Mouse (Mus musculus) hindbrain, embryonic 13.5 days (tissue): ENCODE data around the gene Ifna13. TPM values are rescaled to one million over a fixed set of nuclear protein-coding genes. Genes with fewer than 3 reads are reported as not detected.

Experiments
- ATAC-seq: fragments of 200-750 bp; cut with Nextera tagmentation; 2 replicates; pipeline ENCODE4 v1.8.0; 2017; ENCODE audit warnings: moderate TSS enrichment; ENCODE audit not compliant: low FRiP score
- H3K27ac ChIP-seq: fragments of 300-500 bp; sonication (generic); 2 replicates; pipeline ENCODE4 v1.5.1; 2015; ENCODE audit warnings: inconsistent platforms, mild to moderate bottlenecking, moderate library complexity
- H3K27me3 ChIP-seq: fragments of 300-500 bp; sonication (generic); 2 replicates; pipeline ENCODE4 v1.6.1; 2015; ENCODE audit warnings: mild to moderate bottlenecking, inconsistent platforms
- H3K36me3 ChIP-seq: fragments of 300-500 bp; sonication (generic); 2 replicates; pipeline ENCODE4 v1.6.1; 2015; ENCODE audit warnings: mild to moderate bottlenecking, inconsistent platforms
- H3K4me1 ChIP-seq: fragments of 300-500 bp; sonication (generic); replicated peaks from 2 replicates; pipeline ENCODE4 v1.6.1; 2015; ENCODE audit warnings: inconsistent platforms
- H3K4me2 ChIP-seq: fragments of 300-500 bp; sonication (generic); 2 replicates; pipeline ENCODE4 v1.6.1; 2015; ENCODE audit warnings: inconsistent platforms, mild to moderate bottlenecking, moderate library complexity
- H3K4me3 ChIP-seq: fragments of 300-500 bp; sonication (generic); 2 replicates; pipeline ENCODE4 v1.5.1; 2015; ENCODE audit warnings: mild to moderate bottlenecking, inconsistent platforms
- H3K9ac ChIP-seq: fragments of 300-500 bp; sonication (generic); 2 replicates; pipeline ENCODE4 v1.6.1; 2015; ENCODE audit warnings: mild to moderate bottlenecking, inconsistent platforms
- H3K9me3 ChIP-seq: fragments of 300-500 bp; sonication (generic); 2 replicates; pipeline ENCODE4 v1.6.1; 2016; ENCODE audit warnings: inconsistent platforms
- WGBS: fragments of 180-500 bp; shearing (Covaris S2); methylation state at CpG from one replicate; pipeline ENCODE4 v1.1.7; 2015; 5-methylcytosine and 5-hydroxymethylcytosine counted together
- polyA plus RNA-seq: library from polyadenylated mRNA; unstranded; fragments of >200 nt; fragmentation: Nextera tagmentation; extraction: Ambion mirVana; gene quantifications from 2 replicates; pipeline ENCODE4 v1.2.1, GENCODE M21; 2015

Gene Ifna13
- polyA plus RNA-seq: not detected in 2 replicates

DNA sequence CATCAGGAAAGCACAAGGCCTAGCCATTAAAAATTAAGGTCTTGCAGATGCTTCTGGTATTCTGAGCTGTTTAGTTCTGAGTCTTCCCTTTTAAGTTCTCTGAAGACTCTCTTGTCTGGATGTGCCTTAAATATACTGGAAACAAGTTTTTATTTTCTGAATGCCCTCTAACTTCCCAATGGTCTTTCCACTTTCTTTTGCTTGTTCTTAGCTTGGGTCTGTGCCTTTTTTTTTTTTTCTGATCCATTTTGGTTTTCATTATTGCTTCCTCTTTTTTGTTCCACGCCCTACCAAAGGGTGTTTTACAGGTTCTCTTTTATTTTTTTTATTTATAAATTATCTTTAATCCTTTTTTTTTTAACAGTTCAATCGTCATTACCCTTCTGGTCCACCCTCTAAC, at the start of gene Ifna13:
Ifna13 (minus strand) TSS at position 101 of the 400 bp plus-strand sequence.
- no peak for ATAC-seq
- Histone ChIP-seq H3K9ac (no peak within 1 kb of the TSS), H3K27ac (no peak within 1 kb of the TSS), H3K27me3 (no peaks in the 10 kb centered on the region), H3K4me3 (no peak within 1 kb of the TSS), H3K9me3 (no peaks in the 10 kb centered on the region), H3K36me3 (no peaks in the 10 kb centered on the region), H3K4me1 (no peaks in the 10 kb centered on the region), H3K4me2 (no peak within 1 kb of the TSS)
- 67% methylated on average over 2 of the region's 2 CpGs for WGBS

DNA sequence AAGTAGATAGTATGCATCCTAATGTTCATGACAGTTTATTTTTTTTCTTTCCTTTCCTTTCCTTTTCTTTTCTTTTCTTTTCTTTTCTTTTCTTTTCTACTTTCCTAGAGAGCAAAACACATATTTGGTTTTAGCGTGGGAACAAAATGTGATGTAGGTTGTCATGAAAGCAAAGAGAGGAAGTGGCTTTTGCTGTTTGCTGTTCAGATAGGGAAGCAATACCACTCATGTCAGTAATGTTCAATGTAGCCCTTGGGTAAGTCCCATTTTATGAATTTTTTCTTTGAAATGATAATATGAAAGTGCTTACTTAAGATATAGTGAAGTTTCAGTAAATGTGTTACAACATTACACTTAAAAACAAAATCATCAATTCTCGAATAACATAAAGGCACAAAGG, 49.1 kb upstream of the Ifna13 start:
- 91% methylated on average over 2 of the region's 2 CpGs for WGBS
- H3K9me3 ChIP-seq: no peaks in the 10 kb centered on the region
- 0 out of 2 replicates have a peak, but pooled peaks cover 4% of the 10 kb centered on the region for H3K27me3 ChIP-seq
- H3K27ac ChIP-seq: no peak overlapping the region
- no peak overlapping the region for H3K4me3 ChIP-seq
- no peak overlapping the region for H3K9ac ChIP-seq
- no peaks in the 10 kb centered on the region for H3K36me3 ChIP-seq
- H3K4me1 ChIP-seq: no peaks in the 10 kb centered on the region
- H3K4me2 ChIP-seq: no peak overlapping the region
- ATAC-seq: no peak

DNA sequence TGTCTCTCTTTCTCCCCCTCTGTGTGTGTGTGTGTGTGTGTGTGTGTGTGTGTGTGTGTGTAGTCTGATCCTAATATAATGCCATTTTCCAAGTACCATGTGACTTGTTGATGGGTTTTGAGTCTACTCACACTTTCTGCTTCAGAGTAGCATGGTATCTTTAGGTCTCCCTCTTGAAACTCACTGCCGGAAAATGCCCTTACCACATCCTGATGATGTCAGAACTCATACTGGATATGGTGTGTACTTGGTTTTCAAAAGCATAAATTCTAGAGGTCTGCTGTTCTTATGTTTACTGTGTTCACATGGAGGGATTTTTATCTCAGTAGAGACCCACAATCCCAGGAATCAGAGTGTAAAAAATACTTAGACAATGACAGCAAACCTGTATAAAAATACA, 48.3 kb upstream of the Ifna13 start:
- Histone ChIP-seq H3K9ac (no peak overlapping the region), H3K36me3 (no peaks in the 10 kb centered on the region), H3K27ac (no peak overlapping the region), H3K4me2 (no peak overlapping the region), H3K9me3 (no peaks in the 10 kb centered on the region), H3K4me1 (no peaks in the 10 kb centered on the region), H3K27me3 (0 out of 2 replicates have a peak, but pooled peaks cover 4% of the 10 kb centered on the region), H3K4me3 (no peak overlapping the region)
- WGBS: 100% methylated on average over 1 of the region's 1 CpGs
- ATAC-seq: no peak

DNA sequence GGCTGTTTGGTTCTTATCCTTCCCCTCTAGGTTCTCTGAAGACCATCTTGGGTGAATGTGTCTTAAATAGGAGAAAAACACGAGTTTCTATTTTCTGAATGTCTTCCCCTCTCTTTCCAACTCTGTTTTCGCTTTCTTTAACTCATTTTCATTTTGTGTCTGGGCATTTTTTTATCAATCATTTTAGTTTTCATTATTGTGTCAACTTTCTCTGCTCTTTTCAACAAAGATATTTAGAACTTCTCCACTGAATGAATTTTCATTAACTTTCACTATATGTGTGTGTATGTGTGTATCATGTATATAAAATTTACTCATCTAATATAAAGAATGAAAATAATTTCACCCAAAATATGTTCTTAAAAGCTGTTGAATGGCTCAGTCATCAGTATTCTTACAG, 47.0 kb upstream of the Ifna13 start, which contains the start of gene Ifnab:
Ifnab (minus strand) TSS at position 101 of the 400 bp plus-strand sequence.
- 0 out of 2 replicates have a peak, but pooled peaks cover 3% of the 10 kb centered on the region for H3K27me3 ChIP-seq
- no peak within 1 kb of the TSS for H3K9ac ChIP-seq
- no peak within 1 kb of the TSS for H3K4me3 ChIP-seq
- no peaks in the 10 kb centered on the region for H3K36me3 ChIP-seq
- no peak within 1 kb of the TSS for H3K4me2 ChIP-seq
- H3K4me1 ChIP-seq: no peaks in the 10 kb centered on the region
- H3K27ac ChIP-seq: no peak within 1 kb of the TSS
- no peaks in the 10 kb centered on the region for H3K9me3 ChIP-seq
- ATAC-seq: no peak
- 71% methylated on average over 2 of the region's 2 CpGs for WGBS

DNA sequence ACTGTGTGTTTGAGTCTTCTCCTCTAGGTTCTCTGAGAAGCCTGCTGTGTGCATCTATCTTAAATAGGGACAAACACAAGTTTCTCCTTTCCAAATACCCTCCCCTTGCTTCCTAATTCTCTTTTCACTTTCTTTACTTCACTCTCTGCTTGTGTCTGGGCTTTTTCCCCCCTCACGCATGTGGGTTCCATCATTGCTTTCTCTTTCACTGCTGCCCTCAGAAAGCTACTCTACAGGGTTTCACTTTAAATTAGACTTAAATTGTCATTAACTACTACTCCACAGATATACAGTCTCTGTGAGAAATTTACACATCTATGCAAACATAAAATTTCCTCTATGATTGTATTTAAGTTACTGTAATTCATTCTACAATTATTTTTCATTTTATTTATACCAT, 39.6 kb upstream of the Ifna13 start, which contains the start of gene Ifna2:
Ifna2 (minus strand) TSS at position 101 of the 400 bp plus-strand sequence.
- no peak for ATAC-seq
- 82% methylated on average over 1 of the region's 1 CpGs for WGBS
- H3K9ac ChIP-seq: no peak within 1 kb of the TSS
- no peaks in the 10 kb centered on the region for H3K4me1 ChIP-seq
- H3K36me3 ChIP-seq: no peaks in the 10 kb centered on the region
- H3K9me3 ChIP-seq: no peaks in the 10 kb centered on the region
- no peaks in the 10 kb centered on the region for H3K27me3 ChIP-seq
- no peak within 1 kb of the TSS for H3K4me3 ChIP-seq
- H3K4me2 ChIP-seq: no peak within 1 kb of the TSS
- no peak within 1 kb of the TSS for H3K27ac ChIP-seq

DNA sequence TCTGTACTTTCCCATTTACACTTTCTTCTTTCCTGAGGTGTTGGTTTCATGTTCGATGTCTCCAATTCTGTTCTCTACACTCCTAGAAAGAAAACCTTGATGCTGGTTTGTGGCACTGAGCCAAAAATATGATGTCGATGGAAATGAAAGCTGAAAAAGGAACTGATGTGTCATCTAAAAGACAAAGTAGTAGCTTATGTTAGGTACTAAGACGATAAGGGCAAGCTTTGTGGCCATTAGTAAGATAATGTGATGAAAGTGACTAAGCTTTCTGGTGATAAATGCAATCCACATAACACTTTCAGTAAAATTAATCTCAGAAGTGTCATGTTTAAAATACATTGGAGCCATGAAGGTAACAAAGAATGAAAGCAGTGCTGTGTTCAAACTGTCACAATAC, 37.1 kb upstream of the Ifna13 start:
- 83% methylated on average over 3 of the region's 3 CpGs for WGBS
- H3K4me2 ChIP-seq: no peak overlapping the region
- no peak overlapping the region for H3K27ac ChIP-seq
- no peaks in the 10 kb centered on the region for H3K4me1 ChIP-seq
- H3K4me3 ChIP-seq: no peak overlapping the region
- no peaks in the 10 kb centered on the region for H3K27me3 ChIP-seq
- no peak for ATAC-seq
- H3K36me3 ChIP-seq: no peaks in the 10 kb centered on the region
- H3K9me3 ChIP-seq: no peaks in the 10 kb centered on the region
- no peak overlapping the region for H3K9ac ChIP-seq

DNA sequence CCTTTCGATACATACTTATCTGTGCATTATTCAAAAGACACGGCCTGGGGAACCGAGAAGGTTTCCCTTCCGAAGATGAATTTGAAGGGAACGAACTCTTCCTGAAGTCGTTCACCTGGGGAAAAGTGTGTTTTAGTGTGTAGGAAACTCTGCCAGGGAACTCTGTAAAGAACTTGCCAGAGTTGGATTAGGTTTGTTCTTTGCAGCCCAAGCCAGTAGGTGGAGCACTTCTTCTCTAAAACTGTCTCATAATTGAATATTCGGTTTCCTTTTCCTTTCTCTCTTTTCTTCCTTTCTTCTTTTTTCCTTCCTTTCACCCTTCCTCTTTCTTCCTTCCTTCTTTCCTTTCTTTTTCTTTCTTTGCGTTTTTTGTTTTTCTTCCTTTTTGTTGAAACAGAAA, 36.1 kb upstream of the Ifna13 start:
- 56% methylated on average over 8 of the region's 8 CpGs for WGBS
- Histone ChIP-seq H3K36me3 (no peaks in the 10 kb centered on the region), H3K4me2 (no peak overlapping the region), H3K27me3 (no peaks in the 10 kb centered on the region), H3K4me1 (no peaks in the 10 kb centered on the region), H3K9me3 (no peaks in the 10 kb centered on the region), H3K4me3 (no peak overlapping the region), H3K27ac (no peak overlapping the region), H3K9ac (no peak overlapping the region)
- no peak for ATAC-seq

DNA sequence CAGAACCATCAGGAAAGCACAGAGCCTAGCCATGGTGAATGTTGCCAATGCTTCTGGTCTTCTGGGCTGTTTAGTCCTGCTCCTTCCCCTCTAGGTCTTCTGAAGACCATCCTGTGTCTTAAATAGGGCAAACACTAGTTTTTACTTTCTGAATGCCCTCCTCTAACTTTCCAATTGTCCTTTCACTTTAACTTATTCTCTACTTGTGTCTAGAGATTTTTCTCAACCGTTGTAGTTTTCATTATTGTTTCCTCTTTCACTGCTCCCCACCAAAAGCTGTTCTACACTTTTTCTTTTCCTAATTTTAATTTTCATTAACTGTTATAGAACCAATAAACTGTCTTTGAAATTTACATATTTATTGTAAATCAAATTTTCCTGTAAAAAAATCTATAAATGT, 32.6 kb upstream of the Ifna13 start, which contains the start of gene Ifna16:
Ifna16 (minus strand) TSS at position 101 of the 400 bp plus-strand sequence.
- Histone ChIP-seq H3K27me3 (no peaks in the 10 kb centered on the region), H3K4me1 (no peaks in the 10 kb centered on the region), H3K9ac (no peak within 1 kb of the TSS), H3K27ac (no peak within 1 kb of the TSS), H3K4me2 (no peak within 1 kb of the TSS), H3K4me3 (no peak within 1 kb of the TSS), H3K36me3 (no peaks in the 10 kb centered on the region), H3K9me3 (no peaks in the 10 kb centered on the region)
- no peak for ATAC-seq
- WGBS: 83% methylated on average over 1 of the region's 1 CpGs

DNA sequence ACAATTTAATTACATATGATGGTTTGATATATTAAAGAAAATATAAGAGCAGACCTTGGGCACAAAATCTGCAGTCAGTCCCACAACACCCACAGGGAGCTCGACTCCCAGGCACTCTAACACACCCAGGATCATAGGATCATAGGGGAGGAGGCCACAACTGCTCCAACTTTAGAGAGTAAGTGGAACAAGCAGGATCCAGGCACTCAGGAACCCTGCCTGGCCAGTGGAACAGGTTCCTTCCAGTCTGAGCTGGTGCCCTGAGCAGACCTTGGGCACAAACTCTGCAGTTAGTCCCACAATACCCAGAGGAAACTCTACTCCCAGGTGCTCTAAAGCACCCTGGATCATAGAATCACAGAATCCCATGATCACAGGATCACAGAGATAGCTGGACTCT, 11.2 kb upstream of the Ifna13 start:
- H3K36me3 ChIP-seq: no peaks in the 10 kb centered on the region
- H3K9ac ChIP-seq: no peak overlapping the region
- ATAC-seq: no peak
- no peaks in the 10 kb centered on the region for H3K9me3 ChIP-seq
- no peaks in the 10 kb centered on the region for H3K27me3 ChIP-seq
- H3K4me1 ChIP-seq: no peaks in the 10 kb centered on the region
- no peak overlapping the region for H3K4me2 ChIP-seq
- H3K4me3 ChIP-seq: no peak overlapping the region
- 64% methylated on average over 1 of the region's 1 CpGs for WGBS
- no peak overlapping the region for H3K27ac ChIP-seq

DNA sequence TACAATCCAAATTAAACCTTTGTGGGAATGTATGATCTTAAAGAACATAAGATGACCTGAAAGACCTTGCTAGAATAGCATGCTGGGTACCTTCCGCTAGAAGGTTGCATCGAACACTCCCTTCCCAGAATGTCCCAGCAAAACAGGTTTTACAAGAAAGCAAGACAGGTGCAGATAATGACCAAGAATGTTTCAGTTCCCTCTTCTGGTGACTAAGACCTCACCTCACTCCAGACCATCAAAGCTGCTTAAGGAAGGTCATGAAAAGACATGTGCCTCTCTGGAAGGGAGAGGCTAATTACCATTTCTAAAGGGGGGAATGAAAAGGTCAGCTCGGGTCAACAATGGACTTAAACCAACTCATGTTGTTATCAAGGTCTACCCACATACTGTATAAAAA, 9.4 kb upstream of the Ifna13 start:
- H3K27me3 ChIP-seq: no peaks in the 10 kb centered on the region
- H3K36me3 ChIP-seq: no peaks in the 10 kb centered on the region
- H3K9ac ChIP-seq: no peak overlapping the region
- no peak for ATAC-seq
- H3K4me3 ChIP-seq: no peak overlapping the region
- no peaks in the 10 kb centered on the region for H3K9me3 ChIP-seq
- no peak overlapping the region for H3K27ac ChIP-seq
- H3K4me1 ChIP-seq: no peaks in the 10 kb centered on the region
- H3K4me2 ChIP-seq: no peak overlapping the region
- WGBS: 76% methylated on average over 3 of the region's 3 CpGs

DNA sequence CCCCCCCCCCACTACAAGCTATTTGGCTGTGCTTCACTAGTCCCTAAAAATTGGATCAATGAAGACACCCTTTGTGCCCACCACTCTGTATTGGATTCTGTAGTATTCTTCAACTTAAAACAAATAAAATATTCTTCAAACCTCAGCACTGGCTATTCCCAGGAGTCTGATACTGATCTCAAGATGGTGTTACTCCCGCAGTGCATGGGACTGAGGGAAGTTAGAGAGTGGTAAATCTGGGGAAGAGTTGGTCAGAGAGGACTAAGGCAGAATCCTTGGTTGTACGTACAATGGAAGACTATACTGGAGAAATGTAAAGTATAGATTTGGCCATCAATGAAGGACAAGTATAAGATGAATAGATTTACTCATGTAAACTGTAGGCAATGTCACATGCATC, 1.7 kb downstream of the Ifna13 start:
- 41% methylated on average over 2 of the region's 2 CpGs for WGBS
- H3K27ac ChIP-seq: no peak overlapping the region
- no peaks in the 10 kb centered on the region for H3K36me3 ChIP-seq
- H3K9me3 ChIP-seq: no peaks in the 10 kb centered on the region
- H3K4me1 ChIP-seq: no peaks in the 10 kb centered on the region
- no peak overlapping the region for H3K4me2 ChIP-seq
- no peak overlapping the region for H3K9ac ChIP-seq
- ATAC-seq: no peak
- H3K4me3 ChIP-seq: no peak overlapping the region
- no peaks in the 10 kb centered on the region for H3K27me3 ChIP-seq

DNA sequence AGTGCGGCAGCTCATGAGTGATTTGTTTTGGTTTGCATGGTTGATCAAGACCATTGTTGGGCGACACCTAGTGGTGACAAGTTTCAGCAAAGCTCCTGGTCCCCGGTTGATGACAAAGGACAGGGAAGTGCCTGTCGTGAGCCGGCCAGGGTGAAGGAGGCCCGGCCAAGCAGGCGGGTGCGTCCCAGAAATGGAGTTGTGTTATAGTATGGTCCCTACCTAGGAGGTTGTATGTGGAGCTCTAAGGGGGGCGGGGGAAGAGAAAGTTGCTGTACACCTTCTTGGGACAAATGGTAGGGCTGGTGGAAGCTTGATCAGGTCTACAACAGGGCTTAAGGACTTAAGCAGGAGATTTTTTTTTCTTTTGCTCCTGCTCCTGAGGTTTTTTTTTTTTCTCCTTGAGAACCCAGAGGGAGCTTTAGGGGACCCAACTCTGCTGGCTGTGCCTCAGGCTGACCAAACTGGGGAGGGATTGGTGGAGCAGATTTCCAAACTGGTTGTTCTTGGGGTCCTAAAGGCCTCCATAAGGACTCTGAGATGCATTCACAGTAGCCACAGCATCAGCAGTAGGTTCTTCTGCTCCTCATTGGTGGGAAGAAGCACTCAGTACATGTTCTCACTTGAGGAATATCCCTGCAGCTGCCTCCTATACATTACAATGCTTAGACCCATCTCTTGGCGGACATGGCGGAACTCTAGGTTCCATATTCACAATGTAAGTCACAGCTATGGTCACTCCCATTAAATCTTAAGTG, 3.0 kb downstream of the Ifna13 start:
- Histone ChIP-seq H3K9me3 (no peaks in the 10 kb centered on the region), H3K4me2 (peak overlapping the region; percentile 44), H3K4me1 (no peaks in the 10 kb centered on the region), H3K27ac (0 out of 2 replicates have a peak overlapping the region, but pooled peaks have one; percentile 40), H3K36me3 (no peaks in the 10 kb centered on the region), H3K27me3 (no peaks in the 10 kb centered on the region), H3K4me3 (peak overlapping the region; percentile 28), H3K9ac (no peak overlapping the region)
- 19% methylated on average over 11 of the region's 11 CpGs for WGBS
- ATAC-seq: peak; percentile 96

DNA sequence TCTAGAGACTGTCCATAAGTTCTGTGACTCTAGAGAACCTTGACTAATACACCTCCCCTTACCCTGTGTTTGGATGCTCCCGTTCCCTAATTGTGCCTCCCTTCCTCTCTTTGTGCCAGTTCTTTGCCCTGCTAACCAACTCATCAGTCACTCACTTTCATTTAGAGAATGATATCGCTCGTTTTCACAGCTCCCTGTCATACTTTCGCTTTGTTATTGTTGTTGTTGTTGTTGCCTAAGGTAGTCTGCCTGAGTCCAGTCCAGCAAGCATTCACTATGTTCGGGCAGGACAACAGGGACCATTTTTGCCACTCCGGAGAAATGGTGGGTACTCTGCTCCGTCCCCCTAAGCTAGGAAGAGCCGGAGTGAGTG, 3.6 kb downstream of the Ifna13 start:
- no peaks in the 10 kb centered on the region for H3K27me3 ChIP-seq
- no peak overlapping the region for H3K9ac ChIP-seq
- no peaks in the 10 kb centered on the region for H3K9me3 ChIP-seq
- no peak for ATAC-seq
- H3K4me2 ChIP-seq: peak overlapping the region; percentile 44
- WGBS: 66% methylated on average over 8 of the region's 8 CpGs
- H3K4me1 ChIP-seq: no peaks in the 10 kb centered on the region
- H3K27ac ChIP-seq: no peak overlapping the region
- H3K36me3 ChIP-seq: no peaks in the 10 kb centered on the region
- peak overlapping the region; percentile 28 for H3K4me3 ChIP-seq
